Mouse (Mus musculus): ENCODE data around the gene Gm960. TPM values are rescaled to one million over a fixed set of nuclear protein-coding genes. Genes with fewer than 3 reads are reported as not detected.

Gene Gm960
- total RNA-seq, 2 experiments from 2014 or later, result 1.5 to 1.6 TPM

- peak; percentile 24 for TF ChIP-seq CTCF (IDR thresholded peaks at IDR 0.05)
- Histone ChIP-seq H3K27ac (no peak overlapping the region), H3K4me3 (no peak overlapping the region)
- intact Hi-C loops (cut with DNase I), result no loop called here
- no peak for DNase-seq (ENCODE audit: extremely low spot score in 1 of 2, low spot score in 2 of 2)
Observed at GRCm38 (mm10) chr19:4666815-4667214, 31.7 kb downstream of the Gm960 start.

- no peak overlapping the region for H3K4me3 ChIP-seq
- intact Hi-C loops (cut with DNase I), result no loop called here
- no peak for DNase-seq (ENCODE audit: extremely low spot score in 1 of 2, low spot score in 2 of 2)
- no peak overlapping the region for H3K27ac ChIP-seq
- TF ChIP-seq CTCF (IDR thresholded peaks at IDR 0.05), result no peak
Observed at GRCm38 (mm10) chr19:4658156-4658555, 40.3 kb downstream of the Gm960 start.

- intact Hi-C loops (cut with DNase I), result loop anchor here (1.0 to 5.0 kb wide), 3 partner anchors 50 to 85 kb away; partner anchors contain the start of gene Sptbn2
- Histone ChIP-seq H3K27ac (peak overlapping the region; percentile 84), H3K4me3 (peak overlapping the region; percentile 4; the same call in 1 of the 2 replicates)
- TF ChIP-seq CTCF (IDR thresholded peaks at IDR 0.05), result no peak
- DNase-seq (ENCODE audit: extremely low spot score in 1 of 2, low spot score in 2 of 2), result peak; percentile 49 to 66
Observed at GRCm38 (mm10) chr19:4646917-4647492, 51.5 kb downstream of the Gm960 start.

- peak; percentile 65 for TF ChIP-seq CTCF (IDR thresholded peaks at IDR 0.05)
- intact Hi-C loops (cut with DNase I), result loop anchor here (2.0 kb wide), 1 partner anchor 99 kb away; no protein-coding TSS in a partner anchor
- Histone ChIP-seq H3K4me3 (no peak overlapping the region), H3K27ac (peak overlapping the region; percentile 29)
- DNase-seq (ENCODE audit: extremely low spot score in 1 of 2, low spot score in 2 of 2), result peak; percentile 64 to 73
Observed at GRCm38 (mm10) chr19:4644271-4644670, 54.2 kb downstream of the Gm960 start.

- intact Hi-C loops (cut with DNase I), result no loop called here
- no peak; the same call in none of the 2 replicates for TF ChIP-seq CTCF (IDR thresholded peaks at IDR 0.05)
- DNase-seq (ENCODE audit: extremely low spot score in 1 of 2, low spot score in 2 of 2), result no peak
- Histone ChIP-seq H3K4me3 (no peak overlapping the region), H3K27ac (no peak overlapping the region)
Observed at GRCm38 (mm10) chr19:4635986-4636385, 62.5 kb downstream of the Gm960 start.

- peak; percentile 75 to 77 for DNase-seq (ENCODE audit: extremely low spot score in 1 of 2, low spot score in 2 of 2)
- intact Hi-C loops (cut with DNase I), result loop anchor here (1.0 to 5.0 kb wide), 4 partner anchors 114 to 333 kb away; partner anchors contain the start of genes Bbs1, Ccdc87, Ccs and Mrpl11
- no peak overlapping the region for H3K4me3 ChIP-seq
- TF ChIP-seq CTCF (IDR thresholded peaks at IDR 0.05), result peak; percentile 81
- no peak overlapping the region for H3K27ac ChIP-seq
Observed at GRCm38 (mm10) chr19:4628819-4629218, 69.6 kb downstream of the Gm960 start.

- intact Hi-C loops (cut with DNase I), result loop anchor here (2.0 to 5.0 kb wide), 4 partner anchors 129 to 336 kb away; partner anchors contain the start of genes Bbs1, Ccdc87, Ccs and Mrpl11
- DNase-seq (ENCODE audit: extremely low spot score in 1 of 2, low spot score in 2 of 2), result no peak
- no peak for TF ChIP-seq CTCF (IDR thresholded peaks at IDR 0.05)
- peak overlapping the region; percentile 84 for H3K4me3 ChIP-seq
- peak overlapping the region; percentile 96 for H3K27ac ChIP-seq
Observed at GRCm38 (mm10) chr19:4625829-4626535, 72.5 kb downstream of the Gm960 start.

- TF ChIP-seq CTCF (IDR thresholded peaks at IDR 0.05), result no peak
- intact Hi-C loops (cut with DNase I), result loop anchor here (2.0 to 5.0 kb wide), 4 partner anchors 129 to 337 kb away; partner anchors contain the start of genes Bbs1, Ccdc87, Ccs and Mrpl11
- H3K27ac ChIP-seq, result peak within 1 kb of the TSS; percentile 96
- peak within 1 kb of the TSS; percentile 84 for H3K4me3 ChIP-seq
- peak; percentile 87 to 91 for DNase-seq (ENCODE audit: extremely low spot score in 1 of 2, low spot score in 2 of 2)
Observed at GRCm38 (mm10) chr19:4625179-4625828, 73.2 kb downstream of the Gm960 start, which contains the start of gene Rce1. Gene Rce1 (minus strand): TSS chr19:4625641.

- H3K27ac ChIP-seq, result peak overlapping the region; percentile 96
- intact Hi-C loops (cut with DNase I), result loop anchor here (2.0 to 5.0 kb wide), 4 partner anchors 128 to 338 kb away; partner anchors contain the start of genes Bbs1, Ccdc87, Ccs and Mrpl11
- no peak for TF ChIP-seq CTCF (IDR thresholded peaks at IDR 0.05)
- H3K4me3 ChIP-seq, result peak overlapping the region; percentile 84
- no peak for DNase-seq (ENCODE audit: extremely low spot score in 1 of 2, low spot score in 2 of 2)
Observed at GRCm38 (mm10) chr19:4624406-4625178, 73.9 kb downstream of the Gm960 start.

- Histone ChIP-seq H3K4me3 (peak overlapping the region; percentile 84), H3K27ac (no peak overlapping the region)
- TF ChIP-seq CTCF (IDR thresholded peaks at IDR 0.05), result no peak
- intact Hi-C loops (cut with DNase I), result loop anchor here (2.0 kb wide), 1 partner anchor 127 kb away; no protein-coding TSS in a partner anchor
- no peak for DNase-seq (ENCODE audit: extremely low spot score in 1 of 2, low spot score in 2 of 2)
Observed at GRCm38 (mm10) chr19:4624006-4624405, 74.5 kb downstream of the Gm960 start.

GRCm38 (mm10) chr19:4623419-4623818 is 75.0 kb downstream of the Gm960 start:
- Histone ChIP-seq H3K27ac (no peak overlapping the region), H3K4me3 (no peak overlapping the region; the same call in 1 of the 2 replicates)
- no peak for DNase-seq (ENCODE audit: extremely low spot score in 1 of 2, low spot score in 2 of 2)
- no peak for TF ChIP-seq CTCF (IDR thresholded peaks at IDR 0.05)
- intact Hi-C loops (cut with DNase I), result no loop called here
